In genomic region chr9:21545351-21545915, GRCm38 (mm10) we compare ENCODE assay signal across 8 mouse cellular contexts. TPM values are rescaled to one million over a fixed set of nuclear protein-coding genes. Genes with fewer than 3 reads are reported as not detected.
DNase-seq lines count a peak whose midpoint lies in the region; ATAC-seq and TF ChIP-seq lines count a peak whose summit lies in the region.

No protein-coding gene starts in this region.

- peak overlapping the region; percentile 99 for H3K27ac ChIP-seq in heart, embryonic 10.5 days
- H3K27ac ChIP-seq in CH12.LX (ENCODE audit: insufficient read depth, low read depth): no peak overlapping the region
- peak overlapping the region; percentile 97 for H3K27ac ChIP-seq in embryonic facial prominence, embryonic 15.5 days (replicated peaks)
- H3K27ac ChIP-seq in limb, embryonic 14.5 days (replicated peaks; ENCODE audit: low read depth, low read length): peak overlapping the region; percentile 99
- peak overlapping the region; percentile 94 for H3K27ac ChIP-seq in stomach, embryonic 14.5 days (ENCODE audit: low read length)

- no peak overlapping the region for H3K9ac ChIP-seq in CH12.LX (ENCODE audit: insufficient read depth, low read depth)
- H3K9ac ChIP-seq in embryonic facial prominence, embryonic 15.5 days: peak overlapping the region; percentile 57
- H3K9ac ChIP-seq in limb, embryonic 14.5 days (ENCODE audit: low read depth, low read length, severe bottlenecking): peak overlapping the region; percentile 41
- H3K9ac ChIP-seq in stomach, embryonic 14.5 days (replicated peaks; ENCODE audit: low read depth, low read length): peak overlapping the region; percentile 31; the same call in 1 of the 2 replicates

- 14% methylated on average over 9 of the region's 9 CpGs for WGBS in heart, embryonic 10.5 days
- WGBS in embryonic facial prominence, embryonic 15.5 days: 6% methylated on average over 9 of the region's 9 CpGs
- WGBS in limb, embryonic 14.5 days: 8% methylated on average over 9 of the region's 9 CpGs
- WGBS in stomach, embryonic 14.5 days: 6% methylated on average over 9 of the region's 9 CpGs

- TF ChIP-seq CTCF in CH12.LX (conservative IDR thresholded peaks at IDR 0.05 in 1 of 2, IDR thresholded peaks at IDR 0.05 in 1 of 2; ENCODE audit: low read depth in 2 of 2, low read length in 2 of 2): no peak

- peak overlapping the region; percentile 87 for H3K4me3 ChIP-seq in heart, embryonic 10.5 days
- H3K4me3 ChIP-seq in CH12.LX (replicated peaks in 1 of 3; ENCODE audit: low read depth in 2 of 3, low read length in 2 of 3, poor library complexity in 1 of 3): peak overlapping the region; percentile 61 to 82 (median 74)
- H3K4me3 ChIP-seq in embryonic facial prominence, embryonic 15.5 days (replicated peaks): peak overlapping the region; percentile 85
- peak overlapping the region; percentile 88 for H3K4me3 ChIP-seq in limb, embryonic 14.5 days (replicated peaks; ENCODE audit: low read length)
- H3K4me3 ChIP-seq in stomach, embryonic 14.5 days (ENCODE audit: low read depth, low read length): peak overlapping the region; percentile 73

- no peaks in the 10 kb centered on the region for H3K27me3 ChIP-seq in heart, embryonic 10.5 days (ENCODE audit: insufficient read depth, poor library complexity, severe bottlenecking)
- H3K27me3 ChIP-seq in CH12.LX (replicated peaks): no peaks in the 10 kb centered on the region
- H3K27me3 ChIP-seq in embryonic facial prominence, embryonic 15.5 days: no peaks in the 10 kb centered on the region
- no peaks in the 10 kb centered on the region for H3K27me3 ChIP-seq in limb, embryonic 14.5 days (ENCODE audit: control insufficient read depth, insufficient read depth, low read length)
- H3K27me3 ChIP-seq in stomach, embryonic 14.5 days (ENCODE audit: control insufficient read depth, insufficient read depth, low read length): no peaks in the 10 kb centered on the region

- no peaks in the 10 kb centered on the region for H3K9me3 ChIP-seq in heart, embryonic 10.5 days
- H3K9me3 ChIP-seq in CH12.LX (replicated peaks; ENCODE audit: low read length): no peaks in the 10 kb centered on the region
- no peaks in the 10 kb centered on the region for H3K9me3 ChIP-seq in embryonic facial prominence, embryonic 15.5 days (replicated peaks)
- H3K9me3 ChIP-seq in limb, embryonic 14.5 days (ENCODE audit: control insufficient read depth, low read length): no peaks in the 10 kb centered on the region
- no peaks in the 10 kb centered on the region for H3K9me3 ChIP-seq in stomach, embryonic 14.5 days (ENCODE audit: control insufficient read depth, low read depth, low read length)

- peaks cover 17% of the 10 kb centered on the region for H3K4me1 ChIP-seq in heart, embryonic 10.5 days
- peaks cover 7 to 27% of the 10 kb centered on the region in 2 experiments for H3K4me1 ChIP-seq in CH12.LX (ENCODE audit: control insufficient read depth in 1 of 2, insufficient read depth in 2 of 2)
- peaks cover 33% of the 10 kb centered on the region for H3K4me1 ChIP-seq in embryonic facial prominence, embryonic 15.5 days
- H3K4me1 ChIP-seq in limb, embryonic 14.5 days (ENCODE audit: control insufficient read depth, insufficient read depth, low read length): peaks cover 21% of the 10 kb centered on the region
- peaks cover 25% of the 10 kb centered on the region for H3K4me1 ChIP-seq in stomach, embryonic 14.5 days (ENCODE audit: control insufficient read depth, insufficient read depth, low read length)

- peaks cover 7% of the 10 kb centered on the region for H3K36me3 ChIP-seq in heart, embryonic 10.5 days
- H3K36me3 ChIP-seq in CH12.LX (replicated peaks in 1 of 2; ENCODE audit: control insufficient read depth in 1 of 2, insufficient read depth in 1 of 2, low read length in 1 of 2): peaks cover 0 to 16% of the 10 kb centered on the region in 2 experiments
- H3K36me3 ChIP-seq in embryonic facial prominence, embryonic 15.5 days: peaks cover 6% of the 10 kb centered on the region
- peaks cover 7% of the 10 kb centered on the region; the same call in 1 of the 2 replicates for H3K36me3 ChIP-seq in limb, embryonic 14.5 days (ENCODE audit: control insufficient read depth, insufficient read depth, low read length)
- peaks cover 12% of the 10 kb centered on the region; the same call in 1 of the 2 replicates for H3K36me3 ChIP-seq in stomach, embryonic 14.5 days (ENCODE audit: control insufficient read depth, insufficient read depth, low read length)

- H3K79me2 ChIP-seq in CH12.LX (replicated peaks; ENCODE audit: control insufficient read depth, extremely low read depth, insufficient read depth, poor library complexity, severe bottlenecking): peaks cover 22% of the 10 kb centered on the region

- TF ChIP-seq EP300 in CH12.LX (IDR thresholded peaks at IDR 0.05; ENCODE audit: low read length): no peak

- TF ChIP-seq POLR2A in CH12.LX (IDR thresholded peaks at IDR 0.05; ENCODE audit: low read depth, low read length): peak; percentile 36
- TF ChIP-seq POLR2A in limb, embryonic 14.5 days (IDR thresholded peaks at IDR 0.05; ENCODE audit: borderline replicate concordance, extremely low read depth, insufficient read depth, insufficient read length): peak; percentile 45; the same call in 1 of the 2 replicates

- no peak for DNase-seq in heart, embryonic 10.5 days (ENCODE audit: low spot score)
- DNase-seq in heart, adult 8-10 months (ENCODE audit: low spot score): no peak
- DNase-seq in CH12.LX (ENCODE audit: extremely low read depth): no peak
- no peak for DNase-seq in limb, embryonic 14.5 days (ENCODE audit: low spot score)
- DNase-seq in urinary bladder, postnatal 14 days (ENCODE audit: low spot score): no peak
- DNase-seq in gastrocnemius, postnatal 10 days: no peak

- in situ Hi-C loops in CH12.LX (cut with MboI; ENCODE audit: low pct_ligation_motif_present, low pct_unique_long_range_greater_than_20kb, low sequenced_read_pairs): loop anchor here (5.0 kb wide), 1 partner anchor 47 kb away; the partner anchor contains the start of genes Timm29 and Yipf2

- H3K4me2 ChIP-seq in CH12.LX (ENCODE audit: insufficient read depth, low read depth, poor library complexity, severe bottlenecking): peak overlapping the region; percentile 69
- peak overlapping the region; percentile 70 for H3K4me2 ChIP-seq in embryonic facial prominence, embryonic 15.5 days (replicated peaks)
- peak overlapping the region; percentile 50 for H3K4me2 ChIP-seq in limb, embryonic 14.5 days (replicated peaks; ENCODE audit: low read depth, low read length, severe bottlenecking)
- peak overlapping the region; percentile 39 for H3K4me2 ChIP-seq in stomach, embryonic 14.5 days (replicated peaks; ENCODE audit: low read depth, low read length)

- dilution Hi-C loops in CH12.LX (cut with MboI; ENCODE audit: extremely low pct_ligation_motif_present, extremely low pct_unique_long_range_greater_than_20kb, low sequenced_read_pairs): no loop called here

- TF ChIP-seq RAD21 in CH12.LX (IDR thresholded peaks at IDR 0.05; ENCODE audit: low read depth, low read length): no peak

- peak; percentile 76 for ATAC-seq in embryonic facial prominence, embryonic 15.5 days (ENCODE audit: insufficient number of reproducible peaks, low FRiP score, low TSS enrichment, low read depth)
- peak; percentile 76 for ATAC-seq in limb, embryonic 14.5 days (ENCODE audit: low FRiP score, low read depth)
- peak; percentile 87 for ATAC-seq in stomach, embryonic 14.5 days (ENCODE audit: insufficient number of reproducible peaks, insufficient read depth, low FRiP score, low read depth)

RNA-seq across cellular contexts. Expression of gene Carm1, which starts 1.3 kb away (rescaled TPM):
- polyA plus RNA-seq in heart, embryonic 10.5 days (2016; fragmentation: Nextera tagmentation; extraction: Ambion mirVana): 49.0 and 59.6 TPM in 2 replicates
- 10 to 100 TPM; 70.9 to 75.8 (median 73.3) TPM for total RNA-seq in heart, adult 8-10 months (2022)
- 42.2 and 46.7 TPM in 2 replicates for total RNA-seq in CH12.LX (2012; rRNA removed)
- 19.1 and 21.5 TPM in 2 replicates for total RNA-seq in CH12.LX (2014; rRNA removed)
- 98.5 and 111 TPM in 2 replicates for polyA plus RNA-seq in CH12.LX (2012; ENCODE audit: insufficient read length, low read depth)
- 56.5 and 61.5 TPM in 2 replicates for polyA plus RNA-seq in embryonic facial prominence, embryonic 15.5 days (2015; fragmentation: Nextera tagmentation; extraction: Ambion mirVana)
- 171 and 242 TPM in 2 replicates for polyA plus RNA-seq in limb, embryonic 14.5 days (2012; rRNA removed)
- 71.5 and 80.3 TPM in 2 replicates for polyA plus RNA-seq in limb, embryonic 14.5 days (2014; fragmentation: Nextera tagmentation; extraction: Ambion mirVana)
- polyA plus RNA-seq in stomach, embryonic 14.5 days (2014; fragmentation: Nextera tagmentation; extraction: Ambion mirVana): 39.7 and 42.7 TPM in 2 replicates
- total RNA-seq in gastrocnemius, postnatal 10 days (2021): 10 to 100 TPM; 81.0 to 95.2 TPM

RNA-seq across cellular contexts. Expression of gene AB124611, which starts 19.5 kb away (rescaled TPM):
- polyA plus RNA-seq in heart, embryonic 10.5 days (2016; fragmentation: Nextera tagmentation; extraction: Ambion mirVana): 1.3 and 2.5 TPM in 2 replicates
- 1 to 10 TPM in 1 of 4 experiments, under 1 TPM in 3; 0.37 to 2.2 (median 0.63) TPM for total RNA-seq in heart, adult 8-10 months (2022)
- total RNA-seq in CH12.LX (2012; rRNA removed): 0.46 and 0.89 TPM in 2 replicates
- 1.5 TPM in 2 replicates for total RNA-seq in CH12.LX (2014; rRNA removed)
- polyA plus RNA-seq in CH12.LX (2012; ENCODE audit: insufficient read length, low read depth): 2.1 and 2.3 TPM in 2 replicates
- 5.1 and 6.9 TPM in 2 replicates for polyA plus RNA-seq in embryonic facial prominence, embryonic 15.5 days (2015; fragmentation: Nextera tagmentation; extraction: Ambion mirVana)
- polyA plus RNA-seq in limb, embryonic 14.5 days (2012; rRNA removed): 2.3 and 2.5 TPM in 2 replicates
- 2.9 and 3.3 TPM in 2 replicates for polyA plus RNA-seq in limb, embryonic 14.5 days (2014; fragmentation: Nextera tagmentation; extraction: Ambion mirVana)
- 5.9 and 6.0 TPM in 2 replicates for polyA plus RNA-seq in stomach, embryonic 14.5 days (2014; fragmentation: Nextera tagmentation; extraction: Ambion mirVana)
- 1 to 10 TPM; 1.4 to 2.5 TPM for total RNA-seq in gastrocnemius, postnatal 10 days (2021)

RNA-seq across cellular contexts. Expression of gene Tmed1, which starts 35.4 kb away (rescaled TPM):
- 119 and 134 TPM in 2 replicates for polyA plus RNA-seq in heart, embryonic 10.5 days (2016; fragmentation: Nextera tagmentation; extraction: Ambion mirVana)
- 10 to 100 TPM; 46.5 to 51.3 (median 48.9) TPM for total RNA-seq in heart, adult 8-10 months (2022)
- 28.4 and 28.8 TPM in 2 replicates for total RNA-seq in CH12.LX (2012; rRNA removed)
- 21.7 and 25.5 TPM in 2 replicates for total RNA-seq in CH12.LX (2014; rRNA removed)
- 17.1 and 19.8 TPM in 2 replicates for polyA plus RNA-seq in CH12.LX (2012; ENCODE audit: insufficient read length, low read depth)
- polyA plus RNA-seq in embryonic facial prominence, embryonic 15.5 days (2015; fragmentation: Nextera tagmentation; extraction: Ambion mirVana): 113 and 123 TPM in 2 replicates
- 96.0 and 101 TPM in 2 replicates for polyA plus RNA-seq in limb, embryonic 14.5 days (2012; rRNA removed)
- 116 and 119 TPM in 2 replicates for polyA plus RNA-seq in limb, embryonic 14.5 days (2014; fragmentation: Nextera tagmentation; extraction: Ambion mirVana)
- 92.8 and 94.5 TPM in 2 replicates for polyA plus RNA-seq in stomach, embryonic 14.5 days (2014; fragmentation: Nextera tagmentation; extraction: Ambion mirVana)
- total RNA-seq in gastrocnemius, postnatal 10 days (2021): 10 to 100 TPM; 29.5 to 31.8 TPM

RNA-seq across cellular contexts. Expression of gene Timm29, which starts 47.1 kb away (rescaled TPM):
- 27.4 and 33.3 TPM in 2 replicates for polyA plus RNA-seq in heart, embryonic 10.5 days (2016; fragmentation: Nextera tagmentation; extraction: Ambion mirVana)
- 10 to 100 TPM; 61.0 to 67.1 (median 66.5) TPM for total RNA-seq in heart, adult 8-10 months (2022)
- 12.0 and 16.0 TPM in 2 replicates for total RNA-seq in CH12.LX (2012; rRNA removed)
- total RNA-seq in CH12.LX (2014; rRNA removed): 19.1 and 19.5 TPM in 2 replicates
- 29.6 and 34.6 TPM in 2 replicates for polyA plus RNA-seq in CH12.LX (2012; ENCODE audit: insufficient read length, low read depth)
- polyA plus RNA-seq in embryonic facial prominence, embryonic 15.5 days (2015; fragmentation: Nextera tagmentation; extraction: Ambion mirVana): 34.6 and 35.4 TPM in 2 replicates
- polyA plus RNA-seq in limb, embryonic 14.5 days (2012; rRNA removed): 35.5 and 40.8 TPM in 2 replicates
- polyA plus RNA-seq in limb, embryonic 14.5 days (2014; fragmentation: Nextera tagmentation; extraction: Ambion mirVana): 39.8 and 43.0 TPM in 2 replicates
- 29.4 and 33.4 TPM in 2 replicates for polyA plus RNA-seq in stomach, embryonic 14.5 days (2014; fragmentation: Nextera tagmentation; extraction: Ambion mirVana)
- 10 to 100 TPM; 45.1 to 49.1 TPM for total RNA-seq in gastrocnemius, postnatal 10 days (2021)

RNA-seq across cellular contexts. Expression of gene Yipf2, which starts 47.2 kb away (rescaled TPM):
- polyA plus RNA-seq in heart, embryonic 10.5 days (2016; fragmentation: Nextera tagmentation; extraction: Ambion mirVana): 17.1 and 22.8 TPM in 2 replicates
- 1 to 10 TPM; 7.3 to 8.6 (median 7.9) TPM for total RNA-seq in heart, adult 8-10 months (2022)
- total RNA-seq in CH12.LX (2012; rRNA removed): 13.6 and 17.5 TPM in 2 replicates
- 13.1 and 16.6 TPM in 2 replicates for total RNA-seq in CH12.LX (2014; rRNA removed)
- 17.0 and 21.2 TPM in 2 replicates for polyA plus RNA-seq in CH12.LX (2012; ENCODE audit: insufficient read length, low read depth)
- 28.1 and 29.2 TPM in 2 replicates for polyA plus RNA-seq in embryonic facial prominence, embryonic 15.5 days (2015; fragmentation: Nextera tagmentation; extraction: Ambion mirVana)
- 19.6 and 24.0 TPM in 2 replicates for polyA plus RNA-seq in limb, embryonic 14.5 days (2012; rRNA removed)
- 18.1 and 23.6 TPM in 2 replicates for polyA plus RNA-seq in limb, embryonic 14.5 days (2014; fragmentation: Nextera tagmentation; extraction: Ambion mirVana)
- polyA plus RNA-seq in stomach, embryonic 14.5 days (2014; fragmentation: Nextera tagmentation; extraction: Ambion mirVana): 26.9 and 27.5 TPM in 2 replicates
- total RNA-seq in gastrocnemius, postnatal 10 days (2021): 1 to 10 TPM; 4.5 to 5.6 TPM
